Mouse (Mus musculus) midbrain, embryonic 13.5 days (tissue): ENCODE results near the gene Olfr765. TPM values are rescaled to one million over a fixed set of nuclear protein-coding genes. Genes with fewer than 3 reads are reported as not detected.

Experiments
- ATAC-seq: fragments of 200-750 bp; cut with Nextera tagmentation; 2 replicates; pipeline ENCODE4 v1.8.0; 2017; ENCODE audit warnings: mild to moderate bottlenecking, moderate TSS enrichment, moderate library complexity
- H3K27ac ChIP-seq: fragments of 300-500 bp; sonication (generic); 2 replicates; pipeline ENCODE4 v1.5.1; 2015; ENCODE audit warnings: inconsistent platforms, mild to moderate bottlenecking, moderate library complexity
- H3K27me3 ChIP-seq: fragments of 300-500 bp; sonication (generic); 2 replicates; pipeline ENCODE4 v1.6.1; 2015; ENCODE audit warnings: mild to moderate bottlenecking, inconsistent platforms
- H3K36me3 ChIP-seq: fragments of 300-500 bp; sonication (generic); 2 replicates; pipeline ENCODE4 v1.6.1; 2015; ENCODE audit warnings: mild to moderate bottlenecking, inconsistent platforms
- H3K4me1 ChIP-seq: fragments of 300-500 bp; sonication (generic); replicated peaks from 2 replicates; pipeline ENCODE4 v1.6.1; 2015; ENCODE audit warnings: inconsistent platforms
- H3K4me2 ChIP-seq: fragments of 300-500 bp; sonication (generic); replicated peaks from 2 replicates; pipeline ENCODE4 v1.6.1; 2015; ENCODE audit warnings: moderate library complexity, mild to moderate bottlenecking, inconsistent platforms
- H3K4me3 ChIP-seq: fragments of 300-500 bp; sonication (generic); replicated peaks from 2 replicates; pipeline ENCODE4 v1.5.1; 2015; ENCODE audit warnings: mild to moderate bottlenecking, inconsistent platforms
- H3K9ac ChIP-seq: fragments of 300-500 bp; sonication (generic); replicated peaks from 2 replicates; pipeline ENCODE4 v1.6.1; 2015; ENCODE audit warnings: mild to moderate bottlenecking, inconsistent platforms
- H3K9me3 ChIP-seq: fragments of 300-500 bp; sonication (generic); 2 replicates; pipeline ENCODE4 v1.6.1; 2016; ENCODE audit warnings: mild to moderate bottlenecking, inconsistent platforms
- WGBS: fragments of 180-500 bp; shearing (Covaris S2); methylation state at CpG from one replicate; pipeline ENCODE4 v1.1.7; 2015; 5-methylcytosine and 5-hydroxymethylcytosine counted together
- polyA plus RNA-seq: library from polyadenylated mRNA; unstranded; fragments of >200 nt; fragmentation: Nextera tagmentation; extraction: Ambion mirVana; gene quantifications from 2 replicates; pipeline ENCODE4 v1.2.1, GENCODE M21; 2015

Gene Olfr765
- polyA plus RNA-seq, 1 experiment from 2014 or later, result not detected

- no peak overlapping the region for H3K27ac ChIP-seq
- no peak overlapping the region for H3K4me3 ChIP-seq
- no peaks in the 10 kb centered on the region for H3K27me3 ChIP-seq
- peak; percentile 45 for ATAC-seq
- H3K36me3 ChIP-seq, result no peaks in the 10 kb centered on the region
- H3K9ac ChIP-seq, result no peak overlapping the region
- 76% methylated on average over 4 of the region's 4 CpGs for WGBS
- H3K4me2 ChIP-seq, result no peak overlapping the region
- no peaks in the 10 kb centered on the region for H3K9me3 ChIP-seq
- H3K4me1 ChIP-seq, result no peaks in the 10 kb centered on the region
Observed at GRCm38 (mm10) chr10:128996523-128997040, 53.2 kb downstream of the Olfr765 start.

GRCm38 (mm10) chr10:128995796-128996195, 54.0 kb downstream of the Olfr765 start:
- Histone ChIP-seq H3K36me3 (no peaks in the 10 kb centered on the region), H3K4me1 (no peaks in the 10 kb centered on the region), H3K27me3 (no peaks in the 10 kb centered on the region), H3K4me3 (no peak overlapping the region), H3K9me3 (no peaks in the 10 kb centered on the region), H3K27ac (no peak overlapping the region), H3K9ac (no peak overlapping the region), H3K4me2 (no peak overlapping the region)
- WGBS, result 100% methylated on average over 1 of the region's 1 CpGs
- no peak for ATAC-seq

Other genes starting within 250 kb of the Olfr765 start
- gene Dnajc14, start 245.9 kb downstream of the Olfr765 start, polyA plus RNA-seq, result 54.1 and 56.3 TPM in 2 replicates
- gene Tmem198b, start 245.6 kb downstream of the Olfr765 start, polyA plus RNA-seq, result 17.4 and 17.5 TPM in 2 replicates
- gene Sarnp, start 232.7 kb downstream of the Olfr765 start, polyA plus RNA-seq, result 203 and 209 TPM in 2 replicates
- 29.3 and 31.3 TPM in 2 replicates for gene Ormdl2, start 228.4 kb downstream of the Olfr765 start, polyA plus RNA-seq
- gene Gdf11, start 158.3 kb downstream of the Olfr765 start, polyA plus RNA-seq, result 11.2 and 11.7 TPM in 2 replicates
- gene Cd63, start 149.0 kb downstream of the Olfr765 start, polyA plus RNA-seq, result 127 and 141 TPM in 2 replicates
- gene Rdh5, start 127.1 kb downstream of the Olfr765 start, polyA plus RNA-seq, result 14.8 and 20.9 TPM in 2 replicates
- 266 and 289 TPM in 2 replicates for gene Bloc1s1, start 126.0 kb downstream of the Olfr765 start, polyA plus RNA-seq
- 1.7 and 2.5 TPM in 2 replicates for gene Itga7, start 116.2 kb downstream of the Olfr765 start, polyA plus RNA-seq
- gene Mettl7b, start 89.0 kb downstream of the Olfr765 start, polyA plus RNA-seq, result not detected in 2 replicates
- not detected in 2 replicates for gene Olfr9, start 60.6 kb downstream of the Olfr765 start, polyA plus RNA-seq
- not detected in 2 replicates for gene Olfr763, start 39.2 kb downstream of the Olfr765 start, polyA plus RNA-seq
- gene Olfr764-ps1, start 10.1 kb downstream of the Olfr765 start, polyA plus RNA-seq, result not detected in 2 replicates
- not detected in 2 replicates for gene Olfr766-ps1, start 19.0 kb upstream of the Olfr765 start, polyA plus RNA-seq
- gene Olfr767, start 32.9 kb upstream of the Olfr765 start, polyA plus RNA-seq, result not detected in 2 replicates
- gene Olfr768, start 49.4 kb upstream of the Olfr765 start, polyA plus RNA-seq, result not detected in 2 replicates
- not detected in 2 replicates for gene Olfr769, start 67.9 kb upstream of the Olfr765 start, polyA plus RNA-seq
- not detected in 2 replicates for gene Olfr770, start 89.0 kb upstream of the Olfr765 start, polyA plus RNA-seq
- gene Olfr771, start 114.8 kb upstream of the Olfr765 start, polyA plus RNA-seq, result not detected in 2 replicates
- not detected in 2 replicates for gene Olfr772, start 127.9 kb upstream of the Olfr765 start, polyA plus RNA-seq
- not detected in 2 replicates for gene Olfr773, start 137.4 kb upstream of the Olfr765 start, polyA plus RNA-seq
- gene Olfr774, start 186.2 kb upstream of the Olfr765 start, polyA plus RNA-seq, result not detected in 2 replicates
- not detected in 2 replicates for gene Olfr775, start 198.4 kb upstream of the Olfr765 start, polyA plus RNA-seq
- gene Olfr776, start 209.1 kb upstream of the Olfr765 start, polyA plus RNA-seq, result not detected in 2 replicates
- not detected in 2 replicates for gene Olfr777, start 221.5 kb upstream of the Olfr765 start, polyA plus RNA-seq